Mouse (Mus musculus) kidney, adult 18-20 months (tissue): Measurements from ENCODE around the gene Adcy1.

Experiments used
- DNase-seq: peaks from one replicate; pipeline ENCODE4 v3.0.0; 2021

Adcy1 gene

DNA sequence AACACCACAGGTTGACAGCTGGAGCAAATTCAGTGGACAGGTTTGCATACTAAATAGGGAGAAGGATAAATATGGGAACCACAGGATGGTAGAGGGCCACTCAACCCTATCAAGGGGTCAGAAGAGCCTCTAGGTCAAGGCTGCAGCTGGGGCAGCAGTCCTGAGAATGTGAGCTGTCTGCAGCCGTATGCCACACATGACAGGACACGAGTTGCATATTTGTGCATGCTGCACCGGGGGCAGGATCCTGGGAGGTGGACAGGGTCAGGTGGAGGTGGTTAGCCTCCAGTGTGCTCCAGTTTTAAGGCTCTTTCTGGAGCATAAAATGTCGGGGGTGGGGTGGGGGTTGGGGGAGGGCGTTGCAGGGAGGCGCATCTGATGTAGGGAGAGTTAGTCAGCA is 8.3 kb downstream of the Adcy1 start:
- DNase-seq, result no peak

- DNase-seq, result no peak
Observed at GRCm38 (mm10) chr11:7073556-7073955, 10.3 kb downstream of the Adcy1 start.

- no peak for DNase-seq
Observed at GRCm38 (mm10) chr11:7076510-7076909, 13.2 kb downstream of the Adcy1 start.

DNA sequence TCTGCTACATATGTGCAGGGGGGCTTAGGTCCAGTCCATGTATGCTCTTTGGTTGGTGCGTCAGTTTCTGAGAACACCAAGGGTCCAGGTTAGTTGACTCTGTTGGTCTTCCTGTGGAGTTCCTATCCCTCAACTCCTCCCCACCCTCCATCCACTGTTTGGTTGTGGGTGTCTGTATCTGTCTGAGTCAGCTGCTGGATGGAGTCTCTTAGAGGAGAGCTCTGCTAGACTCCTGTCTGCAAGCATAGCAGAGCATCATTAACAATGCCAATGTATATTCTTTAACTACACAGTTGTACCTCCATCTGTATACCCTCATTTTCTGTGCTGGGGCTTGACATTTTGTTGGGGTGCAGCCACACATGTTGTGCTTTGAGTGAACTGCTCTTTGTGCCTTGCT is 18.6 kb downstream of the Adcy1 start:
- DNase-seq, result no peak

GRCm38 (mm10) chr11:7083911-7084310 is 20.6 kb downstream of the Adcy1 start:
- DNase-seq, result no peak

GRCm38 (mm10) chr11:7085184-7085583 is 21.9 kb downstream of the Adcy1 start:
- DNase-seq, result no peak

DNA sequence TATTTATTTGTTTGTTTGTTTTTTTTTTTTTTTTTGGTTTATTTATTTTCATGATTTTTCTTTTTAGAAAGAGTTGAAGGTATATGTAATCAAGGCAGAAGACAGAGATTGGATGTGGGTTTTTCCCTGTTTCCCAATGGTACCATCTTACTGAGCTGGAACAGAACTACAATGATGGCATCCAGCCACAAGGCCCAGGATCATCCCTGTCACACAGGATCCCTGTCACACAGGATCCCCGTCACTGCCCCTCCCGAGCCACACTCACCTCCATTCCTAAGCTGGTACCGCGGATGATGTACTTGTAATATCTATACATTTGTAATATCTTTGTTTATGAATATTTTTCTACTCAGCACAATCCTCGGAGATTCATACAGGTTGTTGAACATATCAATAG is 27.8 kb downstream of the Adcy1 start:
- no peak for DNase-seq

DNA sequence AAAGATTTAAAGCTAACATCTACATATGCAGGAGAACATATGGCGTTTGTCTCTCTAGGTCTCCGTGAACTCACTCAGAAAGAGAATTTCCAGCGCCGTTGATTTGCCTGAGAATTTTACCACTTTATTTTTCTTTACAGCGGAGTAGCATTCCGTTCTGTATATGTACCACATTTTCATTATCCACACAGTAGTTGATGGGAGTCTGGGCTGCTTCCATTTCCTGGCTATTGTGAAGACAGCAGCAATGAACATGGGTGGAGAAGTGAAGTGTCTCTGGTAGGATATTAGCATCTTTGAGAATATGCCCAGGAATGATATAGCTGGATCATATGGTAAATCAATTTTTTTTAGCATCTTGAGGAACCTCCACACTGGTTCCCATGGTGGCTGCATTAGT is 31.6 kb downstream of the Adcy1 start:
- DNase-seq, result no peak

DNA sequence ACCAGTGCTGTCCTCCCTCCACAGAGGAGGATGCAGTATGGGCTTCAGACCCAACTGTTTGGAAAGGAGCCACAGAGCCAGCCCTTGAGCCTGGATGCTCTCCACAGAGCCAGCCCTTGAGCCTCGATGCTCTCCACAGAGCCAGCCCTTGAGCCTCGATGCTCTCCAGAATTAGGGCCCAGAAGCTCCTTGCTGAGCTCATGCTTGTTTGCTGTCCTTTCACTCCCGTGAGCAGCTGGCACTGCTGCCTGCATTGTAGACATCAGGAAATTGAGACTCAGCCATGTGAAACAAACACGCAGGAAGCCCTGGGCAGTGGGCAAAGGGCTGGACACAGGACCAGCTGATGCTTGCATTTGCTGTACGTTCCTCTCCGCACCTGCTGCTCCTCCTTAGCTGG is 38.4 kb downstream of the Adcy1 start:
- DNase-seq, result no peak

- DNase-seq, result no peak
Observed at GRCm38 (mm10) chr11:7102256-7103194, 39.2 kb downstream of the Adcy1 start.

DNA sequence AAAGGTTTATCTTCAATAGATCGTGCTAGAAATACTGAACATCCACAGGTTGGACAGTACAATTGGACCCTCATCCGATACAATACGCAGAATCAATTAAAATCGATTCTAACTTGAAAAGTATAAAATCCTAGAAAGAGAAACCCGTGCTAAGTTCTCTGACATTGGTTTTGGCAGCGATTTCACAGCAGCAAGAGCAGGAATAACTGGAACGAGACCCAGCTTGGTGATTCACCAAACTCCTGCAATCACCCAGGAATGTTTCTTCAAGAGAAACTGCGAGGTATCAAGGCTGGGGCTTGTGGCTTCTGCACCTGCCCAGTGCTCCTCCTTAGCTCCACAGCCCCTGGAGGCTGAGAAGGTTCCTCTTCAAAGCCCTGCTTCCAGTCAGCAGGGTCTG is 42.0 kb downstream of the Adcy1 start:
- no peak for DNase-seq

GRCm38 (mm10) chr11:7109131-7109530 is 45.8 kb downstream of the Adcy1 start:
- no peak for DNase-seq

GRCm38 (mm10) chr11:7113046-7113445 is 49.8 kb downstream of the Adcy1 start:
- DNase-seq, result no peak

- no peak for DNase-seq
Observed at GRCm38 (mm10) chr11:7113687-7114086, 50.4 kb downstream of the Adcy1 start.

DNA sequence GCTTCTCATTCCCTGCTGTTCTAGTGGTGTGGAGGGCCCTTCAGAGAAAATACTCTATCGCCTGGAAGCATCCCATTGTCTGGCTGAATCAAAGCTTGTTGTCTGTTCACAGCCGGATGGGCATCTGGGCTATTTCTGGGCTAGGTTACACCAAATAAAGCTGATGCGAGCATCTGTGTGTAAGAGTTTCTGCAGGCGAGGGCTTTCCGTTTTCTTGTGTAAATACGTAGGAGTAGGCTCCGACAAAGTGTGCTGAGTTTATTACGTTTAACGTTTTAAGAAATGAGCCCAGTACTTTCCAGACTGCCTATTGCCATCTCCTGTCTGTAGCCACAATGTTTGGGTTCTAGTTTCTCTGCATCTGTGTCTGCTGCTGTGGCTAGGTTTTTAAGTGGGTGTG is 51.0 kb downstream of the Adcy1 start:
- no peak for DNase-seq

- DNase-seq, result no peak
Observed at GRCm38 (mm10) chr11:7116647-7117046, 53.4 kb downstream of the Adcy1 start.

- DNase-seq, result no peak
Observed at GRCm38 (mm10) chr11:7129319-7130051, 66.2 kb downstream of the Adcy1 start.

GRCm38 (mm10) chr11:7132736-7133387 is 69.6 kb downstream of the Adcy1 start:
- no peak for DNase-seq

DNA sequence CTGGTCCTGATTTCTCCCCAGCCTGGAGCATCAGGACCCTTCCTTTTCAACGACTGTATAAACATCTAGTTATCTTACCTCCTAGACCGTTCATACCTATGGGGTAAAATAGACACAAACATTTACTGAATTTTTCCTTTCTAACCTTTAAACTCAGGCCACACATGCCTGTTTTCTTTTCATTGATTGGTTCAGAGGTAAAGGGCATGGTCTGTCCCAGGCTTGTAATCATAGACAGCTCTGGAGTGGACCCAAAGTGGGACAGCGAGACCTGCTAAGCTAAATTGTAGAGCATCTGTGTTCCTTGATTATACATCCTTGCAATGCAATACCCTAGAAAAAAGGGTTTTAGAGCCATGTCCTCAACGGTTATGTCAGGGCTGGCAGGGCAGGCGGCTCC is 70.4 kb downstream of the Adcy1 start:
- DNase-seq, result no peak

GRCm38 (mm10) chr11:7134319-7134718 is 71.0 kb downstream of the Adcy1 start:
- DNase-seq, result no peak

DNA sequence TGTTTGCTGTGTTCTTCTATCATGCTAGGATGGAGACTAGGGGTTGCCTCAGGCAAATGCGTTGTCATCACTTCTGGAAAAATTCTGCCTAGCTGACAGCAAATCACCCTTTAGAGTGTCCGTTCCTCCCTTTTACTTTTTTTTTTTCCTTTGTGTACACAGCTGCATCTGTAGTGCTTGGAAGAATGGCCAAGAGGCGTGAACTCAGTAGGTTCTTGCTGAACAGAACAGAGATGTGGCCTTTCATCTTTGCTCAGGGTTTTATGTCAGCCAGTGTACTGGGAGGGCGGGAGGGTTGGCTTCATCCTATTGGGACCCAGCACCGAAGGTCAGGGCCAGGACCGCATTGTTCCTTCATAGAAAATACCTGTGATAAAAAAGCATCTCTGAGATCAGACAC is 72.0 kb downstream of the Adcy1 start:
- no peak for DNase-seq

DNA sequence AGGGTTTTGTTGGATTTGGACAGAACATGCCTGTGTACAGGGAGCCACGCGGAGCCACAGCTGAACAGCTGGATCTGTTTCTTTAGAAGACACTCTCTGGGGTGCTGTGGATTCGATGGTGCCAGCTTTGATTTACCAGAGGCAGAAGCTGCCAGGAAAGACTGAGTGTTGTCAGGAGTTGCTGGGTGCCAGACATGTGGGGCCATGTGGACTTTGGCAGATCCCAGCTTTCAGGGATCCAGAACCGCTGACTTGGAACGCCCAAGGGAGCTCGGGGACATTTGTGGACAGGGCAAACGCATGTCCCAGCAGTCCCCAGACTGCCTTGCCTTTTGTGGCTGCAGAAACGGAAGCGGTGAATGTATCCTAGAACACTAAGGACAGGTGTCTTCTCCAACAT is 72.5 kb downstream of the Adcy1 start:
- DNase-seq, result peak; percentile 32

- DNase-seq, result no peak
Observed at GRCm38 (mm10) chr11:7136246-7136855, 73.1 kb downstream of the Adcy1 start.
